ENCODE assay signal across 8 mouse cellular contexts in genomic region chr5:32137106-32137522, GRCm38 (mm10). TPM values are rescaled to one million over a fixed set of nuclear protein-coding genes. Genes with fewer than 3 reads are reported as not detected.
DNase-seq lines count a peak whose midpoint lies in the region; ATAC-seq and TF ChIP-seq lines count a peak whose summit lies in the region.

No protein-coding gene starts in this region.

- H3K27me3 ChIP-seq in embryonic facial prominence, embryonic 14.5 days (replicated peaks; ENCODE audit: control insufficient read depth, insufficient read depth, low read length), result no peaks in the 10 kb centered on the region
- H3K27me3 ChIP-seq in hindbrain, embryonic 15.5 days, result peaks cover 29% of the 10 kb centered on the region
- H3K27me3 ChIP-seq in liver, embryonic 14.5 days (ENCODE audit: control insufficient read depth, insufficient read depth, low read length), result peaks cover 59% of the 10 kb centered on the region
- H3K27me3 ChIP-seq in neural tube, embryonic 15.5 days (replicated peaks), result peaks cover 50% of the 10 kb centered on the region

- under 1% methylated on average over 12 of the region's 12 CpGs for WGBS in embryonic facial prominence, embryonic 14.5 days
- WGBS in hindbrain, embryonic 15.5 days, result 2% methylated on average over 12 of the region's 12 CpGs
- 1% methylated on average over 12 of the region's 12 CpGs for WGBS in liver, embryonic 14.5 days (ENCODE audit: insufficient replicate concordance)
- 2% methylated on average over 12 of the region's 12 CpGs for WGBS in neural tube, embryonic 15.5 days

- peak overlapping the region; percentile 70 for H3K4me2 ChIP-seq in embryonic facial prominence, embryonic 14.5 days (ENCODE audit: low read depth, low read length)
- peak overlapping the region; percentile 81 for H3K4me2 ChIP-seq in hindbrain, embryonic 15.5 days
- peak overlapping the region; percentile 57 for H3K4me2 ChIP-seq in liver, embryonic 14.5 days (ENCODE audit: low read depth)
- peak overlapping the region; percentile 98 for H3K4me2 ChIP-seq in neural tube, embryonic 15.5 days

- no peak for TF ChIP-seq EP300 in liver, embryonic 14.5 days (IDR thresholded peaks at IDR 0.05; ENCODE audit: low read depth)

- peak overlapping the region; percentile 83 for H3K9ac ChIP-seq in embryonic facial prominence, embryonic 14.5 days (ENCODE audit: low read depth, low read length)
- no peak overlapping the region for H3K9ac ChIP-seq in hindbrain, embryonic 15.5 days
- peak overlapping the region; percentile 5; the same call in 1 of the 2 replicates for H3K9ac ChIP-seq in liver, embryonic 14.5 days (replicated peaks)
- H3K9ac ChIP-seq in neural tube, embryonic 15.5 days (replicated peaks), result no peak overlapping the region

- no peaks in the 10 kb centered on the region for H3K9me3 ChIP-seq in embryonic facial prominence, embryonic 14.5 days (ENCODE audit: control insufficient read depth, low read length)
- no peaks in the 10 kb centered on the region for H3K9me3 ChIP-seq in hindbrain, embryonic 15.5 days
- H3K9me3 ChIP-seq in liver, embryonic 14.5 days (ENCODE audit: control insufficient read depth, low read length), result no peaks in the 10 kb centered on the region
- H3K9me3 ChIP-seq in neural tube, embryonic 15.5 days (replicated peaks), result no peaks in the 10 kb centered on the region

- intact Hi-C loops in gastrocnemius, postnatal 14 days (cut with DNase I; ENCODE audit: low total_unique reads), result no loop called here
- intact Hi-C loops in left cerebral cortex, postnatal 10 days (cut with DNase I), result loop anchor here (5.0 to 10.0 kb wide), 5 partner anchors 212 to 575 kb away; partner anchors contain the start of genes Babam2, Mrpl33 and Rbks

- DNase-seq in gastrocnemius, postnatal 14 days, result peak; percentile 43
- no peak for DNase-seq in gastrocnemius, adult 8-10 months (ENCODE audit: low spot score in 2 of 2)
- DNase-seq in embryonic facial prominence, embryonic 14.5 days (ENCODE audit: low spot score), result peak; percentile 74
- no peak for DNase-seq in liver, embryonic 14.5 days (ENCODE audit: low read depth in 3 of 3, low spot score in 3 of 3)
- no peak for DNase-seq in left cerebral cortex, postnatal 10 days (ENCODE audit: extremely low spot score in 1 of 2, low spot score in 2 of 2)
- no peak for DNase-seq in retina, postnatal 1 day

- no peak for ATAC-seq in embryonic facial prominence, embryonic 14.5 days (ENCODE audit: low read depth)
- no peak for ATAC-seq in hindbrain, embryonic 15.5 days (ENCODE audit: low FRiP score, low read depth)
- ATAC-seq in liver, embryonic 14.5 days (ENCODE audit: insufficient read depth), result no peak
- ATAC-seq in neural tube, embryonic 15.5 days (ENCODE audit: low FRiP score), result no peak

- H3K36me3 ChIP-seq in embryonic facial prominence, embryonic 14.5 days (ENCODE audit: control insufficient read depth, insufficient read depth, low read length), result no peaks in the 10 kb centered on the region
- no peaks in the 10 kb centered on the region for H3K36me3 ChIP-seq in hindbrain, embryonic 15.5 days
- H3K36me3 ChIP-seq in liver, embryonic 14.5 days (replicated peaks; ENCODE audit: control insufficient read depth, insufficient read depth, low read depth), result no peaks in the 10 kb centered on the region
- H3K36me3 ChIP-seq in neural tube, embryonic 15.5 days, result no peaks in the 10 kb centered on the region

- H3K4me1 ChIP-seq in embryonic facial prominence, embryonic 14.5 days (ENCODE audit: control insufficient read depth, insufficient read depth, low read length), result peaks cover 11% of the 10 kb centered on the region
- H3K4me1 ChIP-seq in hindbrain, embryonic 15.5 days (replicated peaks), result peaks cover 31% of the 10 kb centered on the region
- 0 out of 4 replicates have a peak, but pooled peaks cover 0 to 3% of the 10 kb centered on the region in 2 experiments for H3K4me1 ChIP-seq in liver, embryonic 14.5 days (replicated peaks; ENCODE audit: control insufficient read depth in 2 of 2, insufficient read depth in 2 of 2, low read length in 1 of 2)
- peaks cover 41% of the 10 kb centered on the region for H3K4me1 ChIP-seq in neural tube, embryonic 15.5 days

- peak overlapping the region; percentile 62 for H3K4me3 ChIP-seq in embryonic facial prominence, embryonic 14.5 days (ENCODE audit: low read depth, low read length)
- H3K4me3 ChIP-seq in hindbrain, embryonic 15.5 days, result peak overlapping the region; percentile 56
- H3K4me3 ChIP-seq in liver, embryonic 14.5 days (ENCODE audit: insufficient read depth in 1 of 2, low read depth in 2 of 2, low read length in 2 of 2), result peak overlapping the region; percentile 15 to 43; a peak in 3 of 4 replicates
- H3K4me3 ChIP-seq in neural tube, embryonic 15.5 days (replicated peaks), result peak overlapping the region; percentile 62

- H3K27ac ChIP-seq in embryonic facial prominence, embryonic 14.5 days (replicated peaks; ENCODE audit: low read depth, low read length), result peak overlapping the region; percentile 98
- H3K27ac ChIP-seq in hindbrain, embryonic 15.5 days (replicated peaks), result no peak overlapping the region
- H3K27ac ChIP-seq in liver, embryonic 14.5 days, result no peak overlapping the region
- H3K27ac ChIP-seq in neural tube, embryonic 15.5 days (replicated peaks), result no peak overlapping the region

- TF ChIP-seq CTCF in liver, embryonic 14.5 days (IDR thresholded peaks at IDR 0.05; ENCODE audit: low read depth), result no peak

RNA-seq across cellular contexts. Expression of gene Fosl2, which starts 1.5 kb away (rescaled TPM):
- total RNA-seq in gastrocnemius, postnatal 14 days (2021), result 10 to 100 TPM; 24.1 to 24.9 TPM
- 10 to 100 TPM in 3 of 4 experiments, 1 to 10 TPM in 1; 9.8 to 11.3 (median 10.6) TPM for total RNA-seq in gastrocnemius, adult 8-10 months (2022)
- polyA plus RNA-seq in embryonic facial prominence, embryonic 14.5 days (2014; fragmentation: Nextera tagmentation; extraction: Ambion mirVana), result 7.7 and 10.8 TPM in 2 replicates
- polyA plus RNA-seq in hindbrain, embryonic 15.5 days (2015; fragmentation: Nextera tagmentation; extraction: Ambion mirVana), result 0.55 and 0.61 TPM in 2 replicates
- polyA plus RNA-seq in liver, embryonic 14.5 days (2012; rRNA removed), result 0.60 and 0.73 TPM in 2 replicates
- 0.37 and 0.44 TPM in 2 replicates for polyA plus RNA-seq in liver, embryonic 14.5 days (2014; fragmentation: Nextera tagmentation; extraction: Ambion mirVana)
- polyA plus RNA-seq in neural tube, embryonic 15.5 days (2015; fragmentation: Nextera tagmentation; extraction: Ambion mirVana), result 0.72 and 1.7 TPM in 2 replicates
- 10 to 100 TPM; 27.5 to 31.3 TPM for total RNA-seq in left cerebral cortex, postnatal 10 days (2021)

Comparison
In these comparisons a context has a peak if more than half of its experiments do, and no peak if none do; other contexts are left out.
1. DNase-seq: peak in gastrocnemius, postnatal 14 days (single experiment) and embryonic facial prominence, embryonic 14.5 days (single experiment); none in gastrocnemius, adult 8-10 months (0 of 2), liver, embryonic 14.5 days (0 of 3), left cerebral cortex, postnatal 10 days (0 of 2) and retina, postnatal 1 day (single experiment).
2. H3K9ac ChIP-seq: peak in embryonic facial prominence, embryonic 14.5 days (single experiment) and liver, embryonic 14.5 days (single experiment); none in hindbrain, embryonic 15.5 days (single experiment) and neural tube, embryonic 15.5 days (single experiment).
3. Peak in every context shown above with its lines, with median percentiles within 50 percentile points of each other: H3K4me2 ChIP-seq and H3K4me3 ChIP-seq.